Mouse (Mus musculus) T-cell, adult 2 months (primary cell): ENCODE results near the gene Pacrg.

Experiments used
- DNase-seq: peaks from one replicate; pipeline ENCODE4 v3.0.0; 2022; ENCODE audit warnings: low spot score

Pacrg gene

DNA sequence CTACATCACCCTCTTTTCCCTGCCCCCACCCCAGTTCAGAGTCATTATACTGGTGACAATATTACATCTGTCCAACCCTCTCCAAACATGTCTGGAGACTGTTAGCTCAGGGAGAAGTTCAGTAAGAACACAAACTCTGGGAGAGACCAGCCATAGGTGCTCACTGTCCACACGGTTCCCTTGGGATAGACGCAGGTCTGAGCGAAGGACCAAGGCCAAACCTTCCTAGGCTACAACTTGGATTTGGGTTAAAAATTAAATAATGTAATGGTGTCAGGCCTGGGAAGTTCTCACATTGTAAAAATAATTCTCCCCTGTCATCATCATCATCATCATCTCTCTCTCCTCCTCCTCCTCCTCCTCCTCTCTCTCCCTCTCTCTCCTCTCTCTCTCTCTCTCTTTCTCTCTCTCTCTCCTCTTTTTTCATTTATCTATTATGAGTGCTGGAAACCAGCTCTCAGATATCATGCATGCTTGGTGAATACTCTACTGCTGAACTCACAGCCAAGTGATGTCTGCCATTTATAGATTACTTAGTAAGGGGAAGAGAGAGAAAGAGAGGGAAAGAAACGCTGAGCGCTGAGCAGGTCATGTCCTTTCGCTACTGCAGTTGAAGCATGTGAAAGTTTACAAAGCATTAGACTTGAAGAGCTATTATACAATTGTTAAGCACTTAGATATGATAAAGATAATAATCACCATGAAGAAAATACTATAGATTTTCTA is 215.2 kb downstream of the Pacrg start:
- DNase-seq: no peak

DNA sequence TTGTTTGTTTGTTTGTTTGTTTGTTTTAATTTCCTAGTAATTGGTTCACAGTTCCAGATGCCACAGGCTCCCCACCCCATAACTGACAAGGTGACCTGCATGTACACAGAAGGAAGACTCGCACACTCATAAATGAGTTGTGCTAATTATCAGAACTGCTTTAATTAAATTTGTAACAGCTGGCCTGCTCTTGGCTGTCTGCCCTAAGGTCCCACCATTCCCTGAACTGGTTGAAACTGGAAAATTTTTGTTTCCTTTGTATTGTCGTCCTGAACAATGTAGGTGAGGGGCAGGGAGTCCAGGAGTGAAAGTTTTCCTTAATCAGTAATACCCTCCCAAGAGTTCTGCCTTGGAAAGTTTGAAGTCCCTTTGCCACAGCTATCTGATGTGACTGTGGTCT is 219.5 kb downstream of the Pacrg start:
- DNase-seq: no peak

DNA sequence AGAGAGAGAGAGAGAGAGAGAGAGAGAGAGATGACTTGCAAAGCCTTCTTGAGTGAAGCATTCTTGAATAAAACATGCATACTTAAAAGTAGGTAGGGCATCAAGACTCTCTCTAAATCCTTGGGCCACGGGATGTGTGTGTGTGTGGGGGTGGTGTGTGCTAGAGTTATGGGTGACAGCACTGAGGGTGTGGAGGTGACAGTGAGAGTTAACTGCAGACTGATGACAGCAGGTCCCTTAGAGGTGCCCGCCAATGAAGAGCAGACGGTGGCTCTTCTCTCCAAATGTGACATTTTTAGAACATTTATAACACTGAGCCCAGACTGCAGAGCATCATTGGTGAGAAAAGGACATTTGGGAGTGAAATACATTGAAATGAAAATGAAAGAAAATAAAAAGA is 220.2 kb downstream of the Pacrg start:
- no peak for DNase-seq

DNA sequence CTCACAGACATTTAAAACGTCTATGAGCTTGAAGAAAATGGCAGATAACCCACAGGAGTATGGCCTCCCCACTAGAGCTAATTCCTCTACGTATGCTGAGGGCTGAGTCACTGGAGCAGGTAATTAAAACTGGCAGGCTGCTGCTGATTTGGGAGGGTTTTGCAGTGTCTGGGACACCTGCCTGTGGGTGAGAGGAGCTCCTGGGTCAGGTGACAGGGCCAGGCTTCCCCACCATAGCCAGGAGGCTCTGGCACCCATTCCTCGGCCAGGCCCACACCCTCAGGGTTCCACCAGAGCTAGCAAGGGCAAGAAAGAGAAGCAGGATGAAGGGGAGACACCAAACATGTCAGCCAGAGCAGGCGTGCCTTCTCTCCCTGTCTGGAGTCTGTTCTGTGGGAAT is 222.5 kb downstream of the Pacrg start:
- DNase-seq: no peak

DNA sequence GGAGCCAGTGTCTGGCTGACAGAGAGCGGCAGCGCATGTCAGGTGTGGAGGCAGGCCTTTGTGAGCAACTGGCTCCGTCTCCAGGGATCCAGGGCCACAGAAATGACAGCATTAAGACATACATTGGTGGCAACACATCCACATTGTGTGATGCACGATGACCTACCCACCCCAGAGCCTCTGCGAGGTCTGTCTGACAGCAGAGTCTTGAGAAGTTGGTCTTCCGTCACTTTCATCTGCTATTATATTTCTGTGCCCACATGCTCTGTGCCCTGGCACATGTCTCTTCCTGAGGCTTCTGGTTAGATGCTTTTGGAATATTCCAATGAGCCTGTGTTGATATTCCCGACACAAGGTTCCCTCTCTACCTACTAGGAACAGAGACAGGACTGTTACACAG is 224.5 kb downstream of the Pacrg start:
- no peak for DNase-seq

DNA sequence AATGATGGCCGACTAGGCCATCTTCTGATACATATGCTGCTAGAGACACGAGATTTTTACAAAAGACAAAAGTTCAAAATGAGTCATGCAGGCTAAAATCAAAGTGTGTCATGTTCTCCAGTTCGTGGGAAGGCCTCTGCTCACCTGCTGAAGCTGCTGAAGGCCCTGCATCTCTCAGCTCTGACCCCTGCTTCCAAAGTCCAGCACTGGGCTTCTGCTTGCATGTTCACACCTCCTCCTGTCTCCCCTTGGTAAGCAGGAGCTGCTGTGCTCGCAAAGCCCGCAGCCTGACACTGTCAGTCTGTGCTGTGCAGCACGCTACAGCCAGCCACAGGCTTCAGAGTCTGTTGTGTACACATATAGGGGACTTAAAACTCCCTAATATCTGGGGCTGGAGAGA is 225.4 kb downstream of the Pacrg start:
- no peak for DNase-seq

DNA sequence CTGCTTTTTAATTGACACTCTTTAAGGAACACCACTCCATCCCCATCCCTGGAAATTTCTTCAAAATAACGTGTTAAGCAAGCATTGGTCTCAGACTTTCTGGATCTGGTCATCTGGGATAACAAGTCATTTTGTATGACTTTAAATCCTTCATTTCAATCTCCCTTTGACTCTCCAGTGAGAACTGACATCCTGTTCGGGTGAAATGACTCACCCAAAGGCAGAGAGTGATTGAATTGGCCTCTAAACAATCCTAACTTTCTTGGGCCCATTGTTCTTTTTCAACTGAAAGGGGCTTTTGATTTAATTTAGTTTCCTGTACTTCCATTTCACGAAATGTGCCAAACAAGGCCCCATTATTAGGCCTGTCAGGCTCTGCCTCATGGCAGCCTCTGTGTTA is 228.5 kb downstream of the Pacrg start:
- DNase-seq: no peak

DNA sequence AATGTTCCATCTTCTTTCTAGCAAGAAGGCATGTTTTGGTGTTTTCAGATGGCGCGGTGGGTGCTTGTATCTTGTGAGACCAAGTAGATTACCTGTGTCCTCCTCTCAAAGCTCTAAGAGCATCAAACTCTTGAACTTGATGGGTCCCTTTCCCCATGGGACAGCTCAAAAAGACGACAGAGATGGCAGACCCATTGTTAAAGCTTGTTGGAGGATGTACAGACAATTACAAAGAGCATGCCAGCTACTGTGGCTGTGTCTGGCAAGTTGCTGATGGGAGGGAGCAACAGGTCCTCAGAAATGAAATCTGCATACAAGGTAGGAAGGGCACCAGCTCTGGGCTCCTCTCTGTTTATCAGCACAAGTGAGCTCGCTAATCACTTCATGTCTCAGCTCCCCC is 232.0 kb downstream of the Pacrg start:
- DNase-seq: no peak

DNA sequence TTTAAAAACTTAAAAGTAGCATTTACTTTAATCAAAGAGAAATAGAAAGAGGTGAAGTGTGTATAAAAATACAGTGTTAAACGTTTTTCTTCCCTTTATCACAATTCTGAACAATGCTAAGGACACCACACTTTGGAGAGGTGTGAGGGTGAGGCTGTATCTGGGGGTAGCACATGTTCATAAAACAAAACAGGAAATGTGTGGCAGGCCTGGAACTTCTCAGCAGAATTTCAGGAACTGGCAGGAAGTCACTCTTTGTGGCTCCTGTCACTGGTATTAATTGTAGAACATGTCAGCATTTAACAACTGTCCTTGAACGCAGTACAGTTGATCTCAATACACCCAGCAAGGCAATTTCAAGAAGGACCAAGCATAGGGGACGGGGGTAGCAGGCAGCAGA is 234.0 kb downstream of the Pacrg start:
- DNase-seq: no peak

DNA sequence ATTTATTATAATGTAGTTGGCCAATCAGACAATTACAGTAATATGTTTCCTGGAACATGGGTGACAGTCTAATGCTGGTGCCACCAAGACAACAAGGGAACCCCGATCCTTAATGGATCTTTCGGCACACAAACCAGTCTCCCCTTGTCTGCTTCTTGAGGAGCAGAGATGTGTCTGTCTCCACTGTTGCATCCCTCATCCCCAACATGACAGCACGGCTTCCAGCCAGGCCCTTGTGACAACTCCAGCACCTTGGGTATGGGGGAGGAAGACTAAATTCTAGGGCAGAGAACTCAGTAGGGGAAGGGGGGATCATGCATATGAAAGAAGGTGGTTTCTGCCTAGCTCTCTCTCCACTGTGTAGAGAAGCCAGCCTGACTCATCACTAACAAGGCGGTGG is 242.4 kb downstream of the Pacrg start:
- DNase-seq: no peak

DNA sequence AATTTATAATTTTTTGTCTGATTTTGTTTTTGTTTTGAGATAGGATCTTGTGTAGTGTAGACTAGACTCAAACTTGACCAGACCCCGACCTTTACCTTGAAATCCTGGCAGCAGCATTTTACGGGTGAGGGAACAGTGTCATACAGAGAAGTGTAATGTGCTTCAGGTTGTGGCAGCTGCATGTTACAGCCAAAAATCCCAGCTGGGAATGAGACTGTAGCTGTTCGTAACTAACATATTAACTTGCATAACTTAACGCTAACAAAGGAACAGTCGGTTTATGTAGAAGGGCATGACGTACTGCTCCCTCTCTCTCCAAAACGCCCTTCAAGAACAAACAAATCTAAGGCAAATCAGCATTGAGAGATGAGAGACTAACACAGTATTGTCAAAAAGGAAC is 250.5 kb downstream of the Pacrg start:
- no peak for DNase-seq

DNA sequence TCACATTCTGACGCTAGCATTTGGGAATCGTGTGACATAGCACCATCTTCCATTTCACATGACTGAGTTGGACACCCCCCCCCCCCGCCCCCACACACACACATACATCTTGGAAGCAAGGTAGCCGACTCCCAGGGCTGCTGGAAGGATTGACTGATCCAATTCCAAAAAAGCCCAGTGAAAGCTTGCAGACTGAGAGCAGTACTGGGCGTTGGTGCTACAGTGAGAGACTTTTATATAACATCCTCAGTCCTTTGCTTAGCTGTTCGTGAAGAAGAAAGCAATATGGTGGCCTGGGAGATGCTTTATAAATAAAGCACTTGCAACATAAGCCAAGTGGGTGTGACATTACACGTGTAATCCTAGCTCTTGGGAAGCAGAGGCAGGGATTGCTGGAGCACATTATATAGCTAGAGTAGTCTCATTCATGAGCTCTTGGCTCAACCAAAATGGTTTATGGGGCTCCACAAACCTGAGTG is 251.2 kb downstream of the Pacrg start:
- no peak for DNase-seq

DNA sequence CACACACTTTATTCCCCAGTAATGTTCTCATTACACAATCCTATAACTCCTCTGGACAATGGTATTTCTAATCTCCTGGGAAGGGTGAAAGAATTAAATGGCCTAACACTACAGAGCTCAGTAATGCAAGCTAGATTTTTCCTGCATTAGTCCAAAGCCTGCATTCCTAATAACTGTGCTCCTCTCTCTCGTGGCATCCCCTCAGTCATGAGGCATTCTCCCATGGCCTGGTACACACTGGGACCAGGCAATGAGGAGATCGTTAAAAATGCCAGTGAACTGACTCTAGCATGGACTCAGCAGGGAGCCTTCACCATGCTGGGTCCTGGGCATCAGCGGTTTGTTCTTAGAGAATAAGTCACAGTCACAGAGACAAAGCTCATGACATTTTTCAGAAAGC is 256.8 kb downstream of the Pacrg start:
- DNase-seq: no peak

DNA sequence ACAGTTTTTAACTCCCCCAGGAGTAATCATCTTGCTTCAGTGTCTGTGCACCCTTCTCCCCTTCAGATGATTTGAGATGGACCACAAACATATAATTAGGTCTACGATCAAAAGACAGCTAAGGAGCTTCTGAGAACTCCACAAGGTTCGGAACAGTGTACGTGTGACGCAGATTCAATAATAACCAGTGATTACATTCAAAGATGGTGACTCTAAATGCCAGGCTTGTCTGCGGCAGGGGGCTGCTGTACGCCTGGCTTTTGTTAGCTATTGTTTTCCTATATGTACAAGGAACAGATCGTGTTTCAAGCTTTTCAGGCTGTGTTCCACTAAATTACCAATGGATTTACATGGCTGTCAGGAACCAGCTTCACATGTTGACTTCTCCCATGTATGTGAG is 264.8 kb downstream of the Pacrg start:
- no peak for DNase-seq

DNA sequence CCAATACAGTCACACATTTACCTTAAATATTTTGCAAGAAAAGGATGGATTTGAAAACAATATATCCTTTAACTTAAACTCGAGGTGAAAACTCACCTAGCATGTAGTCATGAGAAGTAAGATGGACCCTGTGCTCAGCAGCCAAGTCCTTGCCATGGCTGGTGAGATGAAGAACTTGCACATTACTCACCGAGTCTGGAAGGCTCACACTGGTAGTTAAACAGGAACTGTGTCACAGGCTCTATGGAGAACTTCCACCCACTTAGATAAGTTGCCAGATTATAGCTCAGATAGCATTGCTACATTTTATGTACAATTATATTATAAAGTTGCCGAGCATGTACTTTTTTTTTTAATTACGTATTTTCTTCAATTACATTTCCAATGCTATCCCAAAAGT is 267.7 kb downstream of the Pacrg start:
- DNase-seq: no peak

DNA sequence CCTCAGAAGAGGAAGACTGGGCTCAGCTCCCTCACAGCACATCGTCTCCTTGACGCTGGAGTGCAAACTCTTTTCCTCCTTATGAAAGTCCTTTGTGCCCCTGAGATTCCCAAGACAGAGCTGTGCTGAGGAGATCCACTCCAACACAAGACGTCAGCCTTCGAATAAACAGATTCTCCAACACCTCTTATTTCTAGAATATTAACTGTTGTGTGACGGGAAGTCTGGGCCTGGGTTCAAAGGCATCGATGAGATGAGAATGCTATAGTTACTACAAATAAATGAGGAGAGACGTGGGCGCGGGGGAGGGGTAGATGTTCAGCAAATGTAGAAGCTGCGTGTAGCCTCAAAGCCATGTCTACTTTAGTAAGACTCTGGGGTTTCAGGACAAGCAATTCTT is 270.8 kb downstream of the Pacrg start:
- no peak for DNase-seq

DNA sequence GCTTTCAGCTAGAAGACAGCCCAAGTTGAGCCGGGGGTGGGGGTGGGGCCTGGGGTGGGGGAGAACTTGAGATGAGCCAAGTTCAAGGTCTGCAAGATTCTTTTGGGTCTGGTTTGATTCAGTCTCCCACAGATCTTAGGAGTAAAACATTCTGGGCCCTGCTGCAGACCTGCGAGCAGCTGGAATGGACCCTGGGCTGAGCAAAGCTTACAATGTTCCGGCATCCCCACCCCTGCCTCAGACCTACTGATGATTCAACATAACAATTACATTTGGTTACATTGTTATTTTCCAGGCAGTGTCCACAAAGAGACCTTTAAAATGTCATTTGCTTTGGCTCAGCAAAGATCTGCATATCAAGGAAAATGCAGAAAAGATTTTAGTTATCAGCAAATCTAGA is 272.7 kb downstream of the Pacrg start:
- no peak for DNase-seq

DNA sequence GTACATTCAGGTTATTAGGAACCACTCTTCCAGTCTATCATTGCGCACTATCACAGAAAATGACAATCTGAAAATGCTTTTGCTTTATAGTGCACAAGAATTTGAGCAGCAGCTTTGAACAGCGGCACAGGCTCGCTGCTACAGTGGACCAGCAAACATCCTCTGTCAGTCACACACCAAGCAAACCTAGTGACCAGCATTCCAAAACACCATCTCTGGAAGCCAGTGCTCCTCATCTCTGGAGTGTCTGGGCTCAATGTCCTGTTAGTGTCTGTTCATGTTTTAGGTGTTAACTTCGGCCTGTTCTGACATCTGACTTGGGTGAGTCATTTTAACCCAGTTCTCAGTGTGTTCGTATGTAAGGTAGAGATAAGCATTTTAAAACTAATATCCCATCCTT is 275.9 kb downstream of the Pacrg start:
- DNase-seq: no peak

DNA sequence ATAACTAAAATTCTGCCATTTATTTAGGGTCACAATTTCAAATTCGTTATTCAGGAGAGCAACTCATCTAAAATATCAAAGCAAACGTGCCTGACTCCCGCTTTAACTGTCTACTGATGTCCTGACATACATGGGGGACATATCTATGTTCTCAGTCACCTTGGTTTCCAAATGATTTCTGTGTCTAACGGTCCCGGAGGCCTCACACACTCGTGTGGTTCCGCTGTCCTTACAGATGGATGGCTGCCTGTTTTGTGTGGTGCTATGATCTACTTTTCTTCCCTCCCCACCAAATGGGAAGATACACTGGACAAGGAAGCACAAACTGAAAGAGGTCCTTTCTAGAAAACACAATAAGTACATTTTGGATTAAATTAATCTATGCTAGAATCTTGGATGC is 277.2 kb downstream of the Pacrg start:
- DNase-seq: no peak

DNA sequence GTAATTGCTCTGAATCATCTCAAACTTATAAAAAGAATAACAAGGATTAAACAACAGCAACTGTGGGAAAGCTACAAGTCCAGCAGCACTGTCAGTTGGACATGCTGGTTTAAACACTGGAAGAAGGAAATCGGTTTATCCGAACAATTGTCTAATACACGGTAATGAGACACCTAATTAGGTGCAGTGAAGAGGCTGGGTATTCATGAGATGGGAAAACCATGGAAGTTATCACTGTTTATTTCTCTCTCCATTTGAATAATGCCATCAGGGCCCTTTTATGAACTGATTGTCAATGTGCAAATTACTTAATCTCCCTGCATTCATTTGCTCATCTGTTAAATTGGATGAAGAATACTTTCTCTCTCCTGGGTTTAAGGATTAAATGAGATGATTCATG is 280.1 kb downstream of the Pacrg start:
- DNase-seq: no peak

DNA sequence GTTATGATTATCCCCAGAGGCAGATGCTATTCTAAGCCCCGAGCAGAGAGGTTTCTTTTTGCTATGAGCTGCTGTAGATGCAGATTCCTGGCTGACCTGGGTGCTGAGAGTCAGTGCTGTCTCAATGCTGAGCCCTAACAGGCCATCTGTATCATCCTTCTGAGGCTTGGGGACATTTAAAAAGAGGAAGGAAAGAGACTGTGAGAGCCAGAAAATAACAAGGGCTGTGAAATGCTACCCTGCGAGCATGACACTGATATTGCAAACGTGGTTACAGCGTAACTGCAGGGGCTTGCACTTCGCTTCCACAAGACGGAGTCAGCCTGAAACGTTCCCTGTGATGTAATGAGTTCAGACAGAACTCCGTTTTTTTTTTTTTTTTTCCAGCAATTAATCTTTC is 281.4 kb downstream of the Pacrg start:
- no peak for DNase-seq

DNA sequence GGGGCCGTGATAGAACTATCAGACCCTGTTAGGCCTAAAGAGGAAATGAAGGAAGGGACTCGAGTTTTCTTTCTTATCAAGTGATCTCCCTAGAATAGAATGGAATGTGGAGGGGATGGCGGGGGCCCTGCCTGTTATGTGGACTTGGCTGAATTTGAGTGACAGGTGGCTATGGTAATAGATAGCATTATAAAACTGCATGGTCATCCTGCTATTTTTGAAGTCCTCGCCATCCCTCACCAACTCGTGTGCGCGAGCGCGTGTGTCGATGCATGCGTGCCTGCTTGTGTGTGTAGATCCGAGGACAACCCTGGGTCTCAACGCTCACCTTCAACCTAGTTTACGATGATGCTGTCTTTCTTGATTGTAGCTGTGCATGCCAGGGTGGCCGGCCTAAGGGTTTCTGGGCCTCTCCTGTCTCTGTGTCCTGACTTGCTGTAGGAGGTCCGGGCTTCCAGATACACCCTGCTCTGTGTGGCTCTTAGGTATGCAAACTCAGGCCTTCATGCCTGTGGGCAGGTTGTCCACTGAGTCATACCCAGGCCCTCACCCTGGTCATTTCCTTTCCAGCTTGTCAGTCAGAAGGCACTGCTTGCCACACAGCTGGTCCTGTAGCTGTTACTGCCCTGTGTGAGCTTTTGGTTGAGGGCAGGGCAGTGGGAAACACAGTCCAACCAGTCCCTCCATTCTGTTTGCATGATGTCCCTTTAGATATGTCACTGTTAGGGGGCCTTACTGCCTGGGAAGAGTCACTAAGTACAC is 287.6 kb downstream of the Pacrg start:
- DNase-seq: no peak

DNA sequence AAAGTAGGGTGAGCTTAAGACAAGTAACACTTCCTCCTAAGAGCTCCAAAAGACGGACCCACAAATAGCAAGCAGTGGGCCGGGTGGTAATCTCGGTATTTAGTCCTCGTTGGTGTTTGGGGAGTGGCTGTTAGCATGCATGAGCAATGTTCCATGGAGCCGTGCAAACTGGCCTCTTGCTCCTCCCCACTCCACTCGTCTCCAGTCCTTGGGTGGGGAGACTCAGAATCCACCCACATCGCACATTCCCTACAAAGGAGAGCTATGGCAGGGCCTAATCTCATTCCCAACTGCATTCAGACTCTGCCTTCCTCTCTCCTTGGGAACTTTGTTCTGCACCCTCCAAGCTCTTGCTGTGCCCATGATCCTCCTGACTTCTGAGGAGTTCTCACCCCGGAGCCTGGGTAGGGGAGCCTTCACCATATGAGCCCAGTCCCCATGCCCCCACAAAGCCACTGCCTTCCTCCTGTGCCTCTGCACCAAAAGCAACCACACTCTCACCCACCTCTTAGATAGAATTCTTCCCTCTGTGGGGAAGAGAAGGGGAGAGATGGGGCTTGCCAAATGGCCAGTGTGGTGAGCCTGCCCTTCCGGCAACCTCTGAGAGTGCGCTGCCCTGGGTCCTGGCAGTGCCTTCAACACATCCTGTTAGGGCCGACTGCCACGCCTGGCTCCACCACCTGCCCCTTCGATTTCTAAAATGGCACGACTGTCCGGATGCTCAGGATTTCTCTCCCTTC is 289.2 kb downstream of the Pacrg start:
- DNase-seq: no peak
